Mouse (Mus musculus) neural tube, embryonic 15.5 days (tissue): ENCODE results near the gene Dnm3. TPM values are rescaled to one million over a fixed set of nuclear protein-coding genes. Genes with fewer than 3 reads are reported as not detected.

Experiments
- ATAC-seq: fragments of 200-750 bp; cut with Nextera tagmentation; 2 replicates; pipeline ENCODE4 v1.8.0; 2017; ENCODE audit warnings: mild to moderate bottlenecking, moderate TSS enrichment, moderate library complexity; ENCODE audit not compliant: low FRiP score
- H3K27ac ChIP-seq: fragments of 300-500 bp; sonication (generic); replicated peaks from 2 replicates; pipeline ENCODE4 v1.5.1; 2015; ENCODE audit warnings: mild to moderate bottlenecking, inconsistent platforms
- H3K27me3 ChIP-seq: fragments of 300-500 bp; sonication (generic); replicated peaks from 2 replicates; pipeline ENCODE4 v1.6.1; 2015; ENCODE audit warnings: inconsistent platforms
- H3K36me3 ChIP-seq: fragments of 300-500 bp; sonication (generic); 2 replicates; pipeline ENCODE4 v1.6.1; 2015; ENCODE audit warnings: inconsistent platforms
- H3K4me1 ChIP-seq: fragments of 300-500 bp; sonication (generic); 2 replicates; pipeline ENCODE4 v1.6.1; 2015; ENCODE audit warnings: inconsistent platforms
- H3K4me2 ChIP-seq: fragments of 300-500 bp; sonication (generic); 2 replicates; pipeline ENCODE4 v1.6.1; 2015; ENCODE audit warnings: inconsistent platforms, mild to moderate bottlenecking, moderate library complexity
- H3K4me3 ChIP-seq: fragments of 300-500 bp; sonication (generic); replicated peaks from 2 replicates; pipeline ENCODE4 v1.5.1; 2015; ENCODE audit warnings: mild to moderate bottlenecking, inconsistent platforms
- H3K9ac ChIP-seq: fragments of 300-500 bp; sonication (generic); replicated peaks from 2 replicates; pipeline ENCODE4 v1.6.1; 2015; ENCODE audit warnings: mild to moderate bottlenecking, inconsistent platforms
- H3K9me3 ChIP-seq: fragments of 300-500 bp; sonication (generic); replicated peaks from 2 replicates; pipeline ENCODE4 v1.6.1; 2016; ENCODE audit warnings: inconsistent platforms
- WGBS: fragments of 180-500 bp; shearing (Covaris S2); methylation state at CpG from one replicate; pipeline ENCODE4 v1.1.7; 2015; ENCODE audit warnings: mixed read lengths; 5-methylcytosine and 5-hydroxymethylcytosine counted together
- polyA plus RNA-seq: library from polyadenylated mRNA; unstranded; fragments of >200 nt; fragmentation: Nextera tagmentation; extraction: Ambion mirVana; gene quantifications from 2 replicates; pipeline ENCODE4 v1.2.1, GENCODE M21; 2015

Dnm3 gene
- polyA plus RNA-seq, 1 experiment from 2014 or later, result 60.8 TPM

- no peak for ATAC-seq
- Histone ChIP-seq H3K4me3 (no peak overlapping the region), H3K4me1 (peaks cover 19% of the 10 kb centered on the region)
Measured at GRCm38 (mm10) chr1:162180451-162180850, 297.4 kb downstream of the Dnm3 start.

GRCm38 (mm10) chr1:162179401-162179800 is 298.4 kb downstream of the Dnm3 start:
- H3K4me1 ChIP-seq, result peaks cover 16% of the 10 kb centered on the region
- 90% methylated on average over 4 of the region's 4 CpGs for WGBS
- no peaks in the 10 kb centered on the region for H3K27me3 ChIP-seq
- H3K36me3 ChIP-seq, result no peaks in the 10 kb centered on the region
- H3K9ac ChIP-seq, result no peak overlapping the region
- no peak for ATAC-seq
- no peak overlapping the region for H3K4me2 ChIP-seq
- H3K4me3 ChIP-seq, result no peak overlapping the region
- no peaks in the 10 kb centered on the region for H3K9me3 ChIP-seq
- no peak overlapping the region for H3K27ac ChIP-seq

More at GRCm38 (mm10) chr1:162180451-162180850, 297.4 kb downstream of the Dnm3 start:
- WGBS, result 74% methylated on average over 7 of the region's 7 CpGs
- Histone ChIP-seq H3K27ac (no peak overlapping the region), H3K27me3 (no peaks in the 10 kb centered on the region), H3K9ac (no peak overlapping the region), H3K36me3 (no peaks in the 10 kb centered on the region), H3K9me3 (no peaks in the 10 kb centered on the region), H3K4me2 (no peak overlapping the region)

- no peak for ATAC-seq
- H3K36me3 ChIP-seq, result no peaks in the 10 kb centered on the region
- H3K4me3 ChIP-seq, result no peak overlapping the region
- WGBS, result 64% methylated on average over 6 of the region's 6 CpGs
- H3K27me3 ChIP-seq, result no peaks in the 10 kb centered on the region
- H3K4me1 ChIP-seq, result no peaks in the 10 kb centered on the region
- H3K9me3 ChIP-seq, result no peaks in the 10 kb centered on the region
- no peak overlapping the region for H3K4me2 ChIP-seq
- no peak overlapping the region for H3K9ac ChIP-seq
- H3K27ac ChIP-seq, result no peak overlapping the region
Measured at GRCm38 (mm10) chr1:162172806-162173205, 305.0 kb downstream of the Dnm3 start.

- WGBS, result 83% methylated on average over 7 of the region's 7 CpGs
- H3K4me2 ChIP-seq, result no peak overlapping the region
- no peak for ATAC-seq
Measured at GRCm38 (mm10) chr1:162163687-162164484, 313.9 kb downstream of the Dnm3 start.

GRCm38 (mm10) chr1:162162677-162163076 is 315.2 kb downstream of the Dnm3 start:
- H3K27me3 ChIP-seq, result no peaks in the 10 kb centered on the region
- no peak overlapping the region for H3K9ac ChIP-seq
- H3K36me3 ChIP-seq, result no peaks in the 10 kb centered on the region
- H3K4me2 ChIP-seq, result no peak overlapping the region
- H3K4me3 ChIP-seq, result no peak overlapping the region
- H3K4me1 ChIP-seq, result no peaks in the 10 kb centered on the region
- H3K9me3 ChIP-seq, result no peaks in the 10 kb centered on the region
- WGBS, result 86% methylated on average over 7 of the region's 7 CpGs
- no peak overlapping the region for H3K27ac ChIP-seq
- no peak for ATAC-seq

More at GRCm38 (mm10) chr1:162163687-162164484, 313.9 kb downstream of the Dnm3 start:
- H3K36me3 ChIP-seq, result no peaks in the 10 kb centered on the region
- H3K9me3 ChIP-seq, result no peaks in the 10 kb centered on the region
- H3K4me3 ChIP-seq, result no peak overlapping the region
- no peaks in the 10 kb centered on the region for H3K4me1 ChIP-seq
- H3K27me3 ChIP-seq, result no peaks in the 10 kb centered on the region
- H3K27ac ChIP-seq, result no peak overlapping the region
- H3K9ac ChIP-seq, result no peak overlapping the region

GRCm38 (mm10) chr1:162162249-162162648 is 315.6 kb downstream of the Dnm3 start:
- no peaks in the 10 kb centered on the region for H3K4me1 ChIP-seq
- no peak overlapping the region for H3K4me2 ChIP-seq
- no peaks in the 10 kb centered on the region for H3K36me3 ChIP-seq
- H3K27ac ChIP-seq, result no peak overlapping the region
- H3K9me3 ChIP-seq, result no peaks in the 10 kb centered on the region
- ATAC-seq, result no peak
- no peak overlapping the region for H3K9ac ChIP-seq
- 25% methylated on average over 5 of the region's 5 CpGs for WGBS
- H3K4me3 ChIP-seq, result no peak overlapping the region
- H3K27me3 ChIP-seq, result no peaks in the 10 kb centered on the region

- H3K4me2 ChIP-seq, result no peak overlapping the region
- no peaks in the 10 kb centered on the region for H3K9me3 ChIP-seq
- 77% methylated on average over 1 of the region's 1 CpGs for WGBS
- no peaks in the 10 kb centered on the region for H3K4me1 ChIP-seq
- ATAC-seq, result no peak
- H3K4me3 ChIP-seq, result no peak overlapping the region
- no peaks in the 10 kb centered on the region for H3K27me3 ChIP-seq
- no peak overlapping the region for H3K9ac ChIP-seq
- no peak overlapping the region for H3K27ac ChIP-seq
- no peaks in the 10 kb centered on the region for H3K36me3 ChIP-seq
Measured at GRCm38 (mm10) chr1:162160718-162161117, 317.1 kb downstream of the Dnm3 start.

- Histone ChIP-seq H3K9me3 (no peaks in the 10 kb centered on the region), H3K9ac (no peak overlapping the region), H3K27me3 (no peaks in the 10 kb centered on the region), H3K4me1 (no peaks in the 10 kb centered on the region), H3K4me2 (no peak overlapping the region), H3K27ac (no peak overlapping the region), H3K4me3 (no peak overlapping the region), H3K36me3 (no peaks in the 10 kb centered on the region)
- WGBS, result 86% methylated on average over 2 of the region's 2 CpGs
- ATAC-seq, result no peak
Measured at GRCm38 (mm10) chr1:162158486-162158885, 319.3 kb downstream of the Dnm3 start.

GRCm38 (mm10) chr1:162157659-162158058 is 320.2 kb downstream of the Dnm3 start:
- Histone ChIP-seq H3K4me3 (no peak overlapping the region), H3K9ac (no peak overlapping the region), H3K4me1 (no peaks in the 10 kb centered on the region), H3K4me2 (no peak overlapping the region), H3K27me3 (no peaks in the 10 kb centered on the region), H3K36me3 (no peaks in the 10 kb centered on the region), H3K27ac (no peak overlapping the region), H3K9me3 (no peaks in the 10 kb centered on the region)
- no peak for ATAC-seq
- WGBS, result 93% methylated on average over 5 of the region's 5 CpGs

- ATAC-seq, result no peak
Measured at GRCm38 (mm10) chr1:162156873-162157272, 321.0 kb downstream of the Dnm3 start.

GRCm38 (mm10) chr1:162155546-162155945 is 322.3 kb downstream of the Dnm3 start:
- ATAC-seq, result no peak
- no peak overlapping the region for H3K4me2 ChIP-seq
- no peak overlapping the region for H3K9ac ChIP-seq
- H3K36me3 ChIP-seq, result no peaks in the 10 kb centered on the region
- no peaks in the 10 kb centered on the region for H3K4me1 ChIP-seq
- 90% methylated on average over 3 of the region's 3 CpGs for WGBS
- H3K4me3 ChIP-seq, result no peak overlapping the region
- H3K9me3 ChIP-seq, result no peaks in the 10 kb centered on the region
- no peaks in the 10 kb centered on the region for H3K27me3 ChIP-seq
- H3K27ac ChIP-seq, result no peak overlapping the region

More at GRCm38 (mm10) chr1:162156873-162157272, 321.0 kb downstream of the Dnm3 start:
- no peak overlapping the region for H3K4me3 ChIP-seq
- no peaks in the 10 kb centered on the region for H3K27me3 ChIP-seq
- H3K4me1 ChIP-seq, result no peaks in the 10 kb centered on the region
- no peaks in the 10 kb centered on the region for H3K36me3 ChIP-seq
- H3K4me2 ChIP-seq, result no peak overlapping the region
- H3K27ac ChIP-seq, result no peak overlapping the region
- no peaks in the 10 kb centered on the region for H3K9me3 ChIP-seq
- no peak overlapping the region for H3K9ac ChIP-seq
- WGBS, result 87% methylated on average over 5 of the region's 5 CpGs

GRCm38 (mm10) chr1:162153118-162153517 is 324.7 kb downstream of the Dnm3 start:
- Histone ChIP-seq H3K9me3 (no peaks in the 10 kb centered on the region), H3K36me3 (no peaks in the 10 kb centered on the region), H3K27me3 (no peaks in the 10 kb centered on the region), H3K4me1 (no peaks in the 10 kb centered on the region), H3K4me3 (no peak overlapping the region), H3K9ac (no peak overlapping the region), H3K4me2 (no peak overlapping the region), H3K27ac (no peak overlapping the region)
- ATAC-seq, result peak; percentile 41; the same call in 1 of the 2 replicates
- 48% methylated on average over 5 of the region's 5 CpGs for WGBS
